Mouse (Mus musculus) A20 (cell line): ENCODE results near the gene Ndufa7.
"Not testable (repeated sequence)": the region's sequence is repeated elsewhere in the genome, so short reads cannot be mapped to it uniquely, and the experiment has no call there.

Experiments
- DNase-seq: peaks from one replicate; pipeline ENCODE4 v3.0.0-alpha.2; 2011; ENCODE audit warnings: low read depth, low spot score

Gene Ndufa7

GRCm38 (mm10) chr17:33811142-33811516 lies 13.2 kb upstream of the Ndufa7 start:
- peak; percentile 23 for DNase-seq

- DNase-seq = peak; percentile 58
Measured at GRCm38 (mm10) chr17:33812475-33812874, 11.9 kb upstream of the Ndufa7 start.

- peak; percentile 52 for DNase-seq
Measured at GRCm38 (mm10) chr17:33812990-33813389, 11.4 kb upstream of the Ndufa7 start.

GRCm38 (mm10) chr17:33815399-33815798 lies 9.0 kb upstream of the Ndufa7 start:
- no peak for DNase-seq

- DNase-seq = no peak
Measured at GRCm38 (mm10) chr17:33816612-33817011, 7.8 kb upstream of the Ndufa7 start.

- DNase-seq = peak; percentile 99
Measured at GRCm38 (mm10) chr17:33817184-33817968, 7.0 kb upstream of the Ndufa7 start.

- DNase-seq = no peak
Measured at GRCm38 (mm10) chr17:33817969-33818643, 6.3 kb upstream of the Ndufa7 start.

- DNase-seq = peak; percentile 16
Measured at GRCm38 (mm10) chr17:33822436-33822959, 1.9 kb upstream of the Ndufa7 start.

- not testable (repeated sequence) for DNase-seq
Measured at GRCm38 (mm10) chr17:33823171-33823570, 1.2 kb upstream of the Ndufa7 start.

- DNase-seq = peak; percentile 26
Measured at GRCm38 (mm10) chr17:33824997-33825330, 592 bp downstream of the Ndufa7 start.

GRCm38 (mm10) chr17:33825462-33825861 lies 1.1 kb downstream of the Ndufa7 start:
- peak; percentile 9 for DNase-seq

- peak; percentile 74 for DNase-seq
Measured at GRCm38 (mm10) chr17:33826850-33827249, 2.5 kb downstream of the Ndufa7 start.

GRCm38 (mm10) chr17:33828892-33829291 lies 4.5 kb downstream of the Ndufa7 start:
- DNase-seq = no peak

- DNase-seq = no peak
Measured at GRCm38 (mm10) chr17:33829561-33829960, 5.2 kb downstream of the Ndufa7 start.

- DNase-seq = peak; percentile 94
Measured at GRCm38 (mm10) chr17:33842966-33843795, 18.8 kb downstream of the Ndufa7 start, which contains the start of gene Cd320. Cd320 (plus strand) TSS chr17:33843091.

- no peak for DNase-seq
Measured at GRCm38 (mm10) chr17:33844196-33844595, 19.8 kb downstream of the Ndufa7 start.

- DNase-seq = no peak
Measured at GRCm38 (mm10) chr17:33848139-33848538, 23.8 kb downstream of the Ndufa7 start.

GRCm38 (mm10) chr17:33851331-33851730 lies 27.0 kb downstream of the Ndufa7 start:
- DNase-seq = peak; percentile 24

- DNase-seq = no peak
Measured at GRCm38 (mm10) chr17:33857816-33858215, 33.4 kb downstream of the Ndufa7 start.

- peak; percentile 71 for DNase-seq
Measured at GRCm38 (mm10) chr17:33865330-33866030, 41.1 kb downstream of the Ndufa7 start.

- not testable (repeated sequence) for DNase-seq
Measured at GRCm38 (mm10) chr17:33873537-33873936, 49.2 kb downstream of the Ndufa7 start, which contains the start of gene Gm7029. Gm7029 (plus strand) TSS chr17:33873837.
